Mouse (Mus musculus) ovary, adult 18-20 months (tissue): ENCODE measurements at regions not wholly inside any gene's neighbourhood (a gene's known extent, or its start where the extent isn't known, plus 50 kb on each side); places are given as distances from the start of the nearest gene placed in this dataset.
A peak's percentile ranks its signal among the peaks of the same experiment; 100 is the strongest.

Source experiments
- DNase-seq: peaks from one replicate; pipeline ENCODE4 v3.0.0; 2022; ENCODE audit warnings: low spot score, mixed read lengths

- no peak for DNase-seq
Observed at GRCm38 (mm10) chr7:134534821-134535220, 135.6 kb upstream of the Dock1 start.

GRCm38 (mm10) chr7:134541699-134542098 is 128.8 kb upstream of the Dock1 start:
- DNase-seq, result no peak

GRCm38 (mm10) chr7:134546187-134546586 is 124.3 kb upstream of the Dock1 start:
- DNase-seq, result no peak

- DNase-seq, result no peak
Observed at GRCm38 (mm10) chr7:134549286-134549919, 121.1 kb upstream of the Dock1 start.

- no peak for DNase-seq
Observed at GRCm38 (mm10) chr7:134550221-134550809, 120.1 kb upstream of the Dock1 start.

- DNase-seq, result no peak
Observed at GRCm38 (mm10) chr7:134552051-134552451, 118.4 kb upstream of the Dock1 start.

- no peak for DNase-seq
Observed at GRCm38 (mm10) chr7:134556061-134556460, 114.4 kb upstream of the Dock1 start.

GRCm38 (mm10) chr7:134566322-134566721 is 104.1 kb upstream of the Dock1 start:
- peak; percentile 10 for DNase-seq

GRCm38 (mm10) chr7:134569247-134569646 is 101.2 kb upstream of the Dock1 start:
- DNase-seq, result no peak

- no peak for DNase-seq
Observed at GRCm38 (mm10) chr7:134570176-134570810, 100.2 kb upstream of the Dock1 start.

GRCm38 (mm10) chr7:134581746-134582145 is 88.7 kb upstream of the Dock1 start:
- DNase-seq, result no peak

GRCm38 (mm10) chr7:134585478-134585877 is 85.0 kb upstream of the Dock1 start:
- no peak for DNase-seq

- DNase-seq, result no peak
Observed at GRCm38 (mm10) chr7:134586990-134587389, 83.5 kb upstream of the Dock1 start.

GRCm38 (mm10) chr7:134607886-134608285 is 62.6 kb upstream of the Dock1 start:
- no peak for DNase-seq

- DNase-seq, result no peak
Observed at GRCm38 (mm10) chr7:134610159-134610558, 60.3 kb upstream of the Dock1 start.

GRCm38 (mm10) chr7:134611371-134611770 is 59.1 kb upstream of the Dock1 start:
- no peak for DNase-seq

GRCm38 (mm10) chr7:134612175-134612633 is 58.2 kb upstream of the Dock1 start:
- no peak for DNase-seq

- no peak for DNase-seq
Observed at GRCm38 (mm10) chr7:134619220-134619975, 51.1 kb upstream of the Dock1 start.

- DNase-seq, result no peak
Observed at GRCm38 (mm10) chr7:134620006-134620405, 50.4 kb upstream of the Dock1 start.
